Mouse (Mus musculus): ENCODE measurements around the gene Piwil1. TPM values are rescaled to one million over a fixed set of nuclear protein-coding genes. Genes with fewer than 3 reads are reported as not detected.

The Piwil1 gene
- polyA plus RNA-seq, 1 experiment from 2014 or later = not detected

- H3K36me3 ChIP-seq = no peaks in the 10 kb centered on the region
- no peak overlapping the region for H3K27ac ChIP-seq
- H3K9ac ChIP-seq = no peak overlapping the region
- H3K4me3 ChIP-seq = no peak overlapping the region
- H3K4me1 ChIP-seq = no peaks in the 10 kb centered on the region
- WGBS (ENCODE audit: insufficient replicate concordance) = 23% methylated on average over 8 of the region's 8 CpGs
- ATAC-seq = no peak
- H3K4me2 ChIP-seq = no peak overlapping the region
- H3K27me3 ChIP-seq (replicated peaks) = no peaks in the 10 kb centered on the region
- 0 out of 2 replicates have a peak, but pooled peaks cover 5% of the 10 kb centered on the region for H3K9me3 ChIP-seq (replicated peaks)
These were observed 58.8 kb downstream of the Piwil1 start for GRCm38 (mm10) chr5:128761118-128761517.

GRCm38 (mm10) chr5:128769026-128769631 is 66.8 kb downstream of the Piwil1 start:
- Histone ChIP-seq H3K36me3 (no peaks in the 10 kb centered on the region), H3K4me3 (no peak overlapping the region), H3K27me3 (replicated peaks) (no peaks in the 10 kb centered on the region), H3K4me1 (no peaks in the 10 kb centered on the region), H3K4me2 (peak overlapping the region; percentile 16), H3K9ac (no peak overlapping the region), H3K9me3 (replicated peaks) (no peaks in the 10 kb centered on the region), H3K27ac (no peak overlapping the region)
- WGBS (ENCODE audit: insufficient replicate concordance) = 11% methylated on average over 10 of the region's 10 CpGs
- 0 out of 2 replicates have a peak, but pooled peaks have one; percentile 51 for ATAC-seq

GRCm38 (mm10) chr5:128776386-128776785 is 74.1 kb downstream of the Piwil1 start:
- Histone ChIP-seq H3K36me3 (no peaks in the 10 kb centered on the region), H3K27ac (no peak overlapping the region)
- no peak for ATAC-seq

GRCm38 (mm10) chr5:128781621-128782020 is 79.3 kb downstream of the Piwil1 start:
- no peak overlapping the region for H3K4me3 ChIP-seq
- H3K27me3 ChIP-seq (replicated peaks) = no peaks in the 10 kb centered on the region
- no peak for ATAC-seq
- H3K36me3 ChIP-seq = no peaks in the 10 kb centered on the region
- no peaks in the 10 kb centered on the region for H3K4me1 ChIP-seq
- no peak overlapping the region for H3K27ac ChIP-seq
- H3K4me2 ChIP-seq = no peak overlapping the region
- peaks cover 13% of the 10 kb centered on the region for H3K9me3 ChIP-seq (replicated peaks)
- WGBS (ENCODE audit: insufficient replicate concordance) = 56% methylated on average over 22 of the region's 22 CpGs
- no peak overlapping the region for H3K9ac ChIP-seq

More at GRCm38 (mm10) chr5:128776386-128776785, 74.1 kb downstream of the Piwil1 start:
- Histone ChIP-seq H3K4me3 (no peak overlapping the region), H3K4me1 (no peaks in the 10 kb centered on the region), H3K9me3 (replicated peaks) (peaks cover 13% of the 10 kb centered on the region; the same call in 1 of the 2 replicates), H3K27me3 (replicated peaks) (no peaks in the 10 kb centered on the region), H3K9ac (no peak overlapping the region), H3K4me2 (no peak overlapping the region)
- 51% methylated on average over 2 of the region's 2 CpGs for WGBS (ENCODE audit: insufficient replicate concordance)

GRCm38 (mm10) chr5:128800592-128800991 is 98.3 kb downstream of the Piwil1 start:
- WGBS (ENCODE audit: insufficient replicate concordance) = 80% methylated on average over 5 of the region's 5 CpGs
- no peak overlapping the region for H3K4me2 ChIP-seq
- ATAC-seq = no peak
- no peak overlapping the region for H3K9ac ChIP-seq
- H3K27me3 ChIP-seq (replicated peaks) = no peaks in the 10 kb centered on the region
- H3K4me1 ChIP-seq = no peaks in the 10 kb centered on the region
- no peak overlapping the region for H3K27ac ChIP-seq
- peaks cover 7% of the 10 kb centered on the region for H3K9me3 ChIP-seq (replicated peaks)
- no peak overlapping the region for H3K4me3 ChIP-seq
- H3K36me3 ChIP-seq = no peaks in the 10 kb centered on the region

Other genes starting within 250 kb of the Piwil1 start
- gene Fzd10, start 101.7 kb upstream of the Piwil1 start, polyA plus RNA-seq (2016; fragmentation: Nextera tagmentation; extraction: Ambion mirVana) = 0.05 and 0.11 TPM in 2 replicates

Data from liver, embryonic 12.5 days (tissue).